Mouse (Mus musculus): Measurements from ENCODE around the gene Tfcp2l1. TPM values are rescaled to one million over a fixed set of nuclear protein-coding genes. Genes with fewer than 3 reads are reported as not detected.

The Tfcp2l1 gene
- total RNA-seq, 2 experiments from 2014 or later, result 0.83 to 0.89 TPM

Other genes with a start within 250 kb of the Tfcp2l1 start
- 10 to 100 TPM; 39.7 to 44.5 TPM for gene Clasp1, start 238.9 kb upstream of the Tfcp2l1 start, total RNA-seq (2021)

Measured in adrenal gland, postnatal 36 days (tissue).